Mouse (Mus musculus): ENCODE measurements around the gene Ankrd7. TPM values are rescaled to one million over a fixed set of nuclear protein-coding genes. Genes with fewer than 3 reads are reported as not detected.

Gene Ankrd7
- not detected for polyA plus RNA-seq (2015; fragmentation: Illumina TruSeq; extraction: RNeasy Lipid Tissue Mini Kit (QIAGEN cat#74804); ENCODE audit: low read depth, low replicate concordance)

GRCm38 (mm10) chr6:18866018-18866417, at the start of gene Ankrd7:
TSS of gene Ankrd7 (plus strand) at chr6:18866318.

GRCm38 (mm10) chr6:18848051-18848701, 17.9 kb upstream of the Ankrd7 start, which contains the start of gene Lsm8:
TSS of gene Lsm8 (plus strand) at chr6:18848579.

Other genes with a start within 250 kb of the Ankrd7 start
- gene Lsm8, start 17.7 kb upstream of the Ankrd7 start, polyA plus RNA-seq (2015; fragmentation: Illumina TruSeq; extraction: RNeasy Lipid Tissue Mini Kit (QIAGEN cat#74804); ENCODE audit: low read depth, low replicate concordance), result 57.1 TPM

Data from brain, adult 10 weeks (tissue).